Mouse (Mus musculus) yolk sac, embryonic 10.5 days (tissue): ENCODE data around the gene Gramd1a.

Experiments
- DNase-seq: peaks from one replicate; pipeline ENCODE4 v3.0.0-alpha.2; 2017; ENCODE audit warnings: low spot score

The Gramd1a gene

DNA sequence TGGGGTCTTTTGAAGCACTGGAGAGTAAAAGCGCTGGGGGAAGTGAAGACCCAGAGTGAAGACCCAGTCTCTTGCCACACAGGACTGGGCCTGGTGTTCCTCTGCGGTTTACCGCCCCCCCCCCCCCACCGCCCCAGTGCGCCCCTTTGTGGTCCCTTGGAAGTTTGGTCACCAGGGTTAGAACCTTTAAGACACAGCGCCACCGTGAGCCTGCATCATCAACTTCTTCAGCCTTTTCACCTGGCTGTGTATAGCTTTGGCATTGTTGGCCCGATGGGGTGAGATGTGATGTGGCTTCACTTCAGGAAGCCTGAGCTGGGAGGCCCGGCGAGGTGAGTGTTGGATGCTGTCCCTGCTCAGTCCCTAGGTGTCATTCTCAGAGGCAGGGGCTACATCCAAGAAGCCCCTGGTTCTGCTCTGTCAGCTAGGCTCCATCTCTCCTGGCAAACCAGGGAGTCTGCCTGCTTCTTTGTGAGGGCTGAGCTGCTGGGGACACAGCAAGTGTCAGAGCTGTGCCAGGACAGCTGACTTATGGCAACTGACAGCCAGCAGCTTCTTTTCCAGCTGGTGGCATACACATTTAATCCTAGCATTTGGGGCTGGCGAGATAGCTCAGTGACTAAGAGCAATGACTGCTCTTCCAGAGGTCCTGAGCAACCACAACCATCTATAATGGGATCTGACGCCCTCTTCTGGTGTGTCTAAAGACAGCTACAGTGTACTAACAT is 60.8 kb downstream of the Gramd1a start:
- DNase-seq: no peak

DNA sequence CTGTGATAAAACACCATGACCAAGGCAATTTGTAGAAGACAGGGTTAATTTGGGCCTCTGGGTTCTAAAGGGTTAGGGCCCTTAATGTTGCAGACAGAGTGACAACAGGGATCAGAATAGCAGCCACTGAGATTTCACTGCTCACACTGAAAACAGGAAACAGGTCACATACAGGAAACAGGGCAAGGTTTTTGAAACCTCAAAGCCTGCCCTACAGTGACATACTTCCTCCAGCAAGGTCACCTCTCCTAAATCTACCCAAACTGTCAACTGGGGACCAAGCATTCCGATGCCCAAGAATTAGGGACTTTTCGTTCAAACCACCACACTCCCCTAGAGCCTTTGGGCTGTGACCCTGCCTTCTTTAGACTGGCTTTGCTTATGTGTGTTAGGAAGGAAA is 66.0 kb downstream of the Gramd1a start:
- DNase-seq: no peak

DNA sequence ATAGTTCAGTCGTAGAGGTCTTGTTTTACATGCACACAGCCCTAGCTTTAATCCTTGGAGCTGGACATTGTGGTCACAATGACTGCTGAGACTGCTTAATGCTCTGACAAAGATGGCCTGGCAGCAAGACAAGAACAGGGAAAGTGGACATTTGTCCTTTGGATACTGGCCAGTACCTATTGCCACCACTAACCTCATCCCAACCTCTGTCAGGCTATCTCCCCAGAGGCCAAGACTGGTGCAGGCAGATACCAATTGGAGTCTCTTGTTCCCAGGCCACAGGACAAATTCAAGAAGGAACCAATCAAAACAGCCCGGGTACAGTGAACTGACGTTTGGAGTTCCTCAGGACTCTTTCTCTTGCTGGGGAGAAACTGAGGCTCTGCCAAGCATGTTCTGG is 67.5 kb downstream of the Gramd1a start:
- DNase-seq: no peak

DNA sequence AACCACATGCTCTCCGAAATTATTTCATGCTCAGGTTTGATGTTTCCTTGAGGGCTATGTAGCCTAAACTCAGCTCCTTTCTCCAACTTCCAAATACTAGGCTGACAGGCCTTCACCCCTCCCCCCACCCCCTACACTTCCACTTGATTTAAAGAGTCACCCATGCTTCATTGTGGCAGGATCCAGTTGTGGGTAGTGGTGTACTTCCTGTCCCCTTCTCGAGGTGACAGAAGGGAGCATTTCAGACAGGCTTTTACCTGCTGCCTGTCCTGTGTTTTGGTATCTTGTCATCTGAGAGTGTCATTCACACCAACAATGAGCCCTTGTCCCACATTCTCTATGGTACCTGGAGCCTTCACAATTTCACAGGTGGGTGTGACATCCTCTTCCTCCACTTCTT is 68.4 kb downstream of the Gramd1a start:
- DNase-seq: no peak

GRCm38 (mm10) chr7:31086175-31086755 is 69.4 kb downstream of the Gramd1a start:
- no peak for DNase-seq

DNA sequence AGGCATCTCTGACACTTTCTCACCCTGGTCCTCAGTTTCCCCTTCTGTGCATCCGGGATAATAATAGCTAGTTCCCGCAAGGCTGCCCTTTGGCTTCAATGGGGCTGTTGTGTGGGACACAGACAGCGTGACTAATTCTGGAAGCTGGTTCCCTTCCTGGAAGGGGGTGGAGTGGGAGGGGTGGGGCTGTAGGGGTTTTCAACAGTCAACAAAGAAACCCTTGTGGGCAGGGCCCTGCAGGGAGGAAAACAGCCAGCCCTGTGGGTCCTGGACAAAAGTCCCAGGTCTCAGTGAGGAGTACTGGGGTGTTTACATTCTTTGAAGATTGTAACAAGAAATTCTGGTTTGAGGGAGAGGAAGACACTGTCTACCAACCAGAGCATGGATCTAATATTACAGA is 70.5 kb downstream of the Gramd1a start:
- no peak for DNase-seq

DNA sequence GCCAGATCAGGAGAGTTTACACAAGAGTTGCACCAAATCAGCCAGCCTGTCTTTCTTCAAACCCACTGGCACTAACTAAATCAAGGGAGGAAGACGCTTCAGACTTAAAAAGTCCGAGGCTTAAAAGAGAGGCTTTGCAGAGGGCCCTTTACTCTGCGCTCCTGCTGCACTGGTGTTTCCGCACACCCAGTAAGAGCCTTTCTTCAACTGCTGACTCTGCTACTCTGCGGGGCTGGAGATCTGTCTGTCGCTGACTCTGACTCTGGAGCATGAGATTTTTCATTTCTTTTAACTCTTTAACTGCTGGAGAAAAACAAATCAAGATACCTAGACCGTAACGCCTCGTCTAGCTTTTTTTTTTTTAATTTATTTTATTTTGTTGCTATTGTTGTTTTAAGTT is 71.6 kb downstream of the Gramd1a start:
- DNase-seq: no peak

- no peak for DNase-seq
Measured at GRCm38 (mm10) chr7:31082831-31083588, 72.7 kb downstream of the Gramd1a start.

DNA sequence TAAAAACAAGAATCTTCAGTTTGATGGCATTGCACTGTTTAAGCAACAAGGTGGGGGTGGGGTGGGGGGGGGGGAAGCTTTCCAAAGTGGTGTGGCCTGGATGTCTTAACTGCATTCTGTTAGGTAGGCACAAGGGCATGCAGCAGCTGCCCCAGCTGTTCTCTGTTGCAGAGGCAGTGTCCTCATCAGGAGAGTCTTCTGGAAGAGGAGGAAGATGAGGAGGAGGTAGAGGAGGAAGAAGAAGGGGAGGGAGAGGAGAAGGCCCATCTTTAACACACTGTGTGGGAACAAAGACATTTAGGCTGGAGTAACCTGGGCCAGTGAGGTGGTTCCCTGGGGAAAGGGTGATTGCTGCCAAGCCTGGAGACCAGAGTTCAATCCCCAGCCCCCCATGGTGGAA is 73.6 kb downstream of the Gramd1a start:
- no peak for DNase-seq

DNA sequence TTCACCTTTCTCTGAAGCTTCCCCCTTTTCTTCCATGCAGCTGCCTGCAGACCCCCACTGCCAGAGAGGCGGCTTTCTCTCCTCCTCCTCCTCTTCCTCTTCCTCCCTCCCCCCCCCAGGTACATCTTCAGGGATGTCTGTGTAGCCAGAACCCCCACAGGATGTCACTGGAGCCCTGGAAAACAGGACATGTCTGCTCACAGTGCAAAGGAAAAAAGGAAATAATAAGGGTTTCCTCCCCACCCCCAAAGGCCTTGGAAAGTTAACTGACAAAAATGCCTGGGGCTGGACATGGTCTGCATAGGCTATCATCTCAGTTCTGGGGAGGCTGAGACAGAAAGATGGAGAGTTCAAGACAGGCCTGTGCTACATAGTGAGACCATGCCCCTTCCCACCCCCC is 74.6 kb downstream of the Gramd1a start:
- no peak for DNase-seq

DNA sequence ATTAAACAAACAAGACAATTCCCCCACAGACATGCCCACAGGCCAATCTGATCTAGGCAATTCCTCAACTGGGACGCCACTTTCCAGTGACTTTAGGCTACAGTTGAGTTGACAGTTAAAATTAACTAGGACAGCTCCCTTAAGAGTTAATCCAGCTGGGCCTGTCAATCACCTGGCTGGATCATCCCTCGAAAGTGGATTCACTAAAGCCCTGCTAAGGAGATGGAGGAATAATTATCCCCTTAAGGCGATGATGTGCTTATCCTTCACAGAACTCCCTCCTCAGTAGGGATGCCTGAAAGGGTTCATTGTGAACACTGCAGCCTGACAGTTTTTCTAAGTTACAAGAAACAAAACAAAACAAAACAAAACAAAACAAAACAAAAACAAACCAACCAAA is 75.1 kb downstream of the Gramd1a start:
- DNase-seq: no peak
